Mouse (Mus musculus) 3T3-L1 (cell line): Measurements from ENCODE around the gene Olfr644.

ENCODE experiments used
- DNase-seq: peaks from one replicate; pipeline ENCODE4 v3.0.0-alpha.2; 2015; ENCODE audit warnings: low read depth, low spot score

Olfr644 gene

DNA sequence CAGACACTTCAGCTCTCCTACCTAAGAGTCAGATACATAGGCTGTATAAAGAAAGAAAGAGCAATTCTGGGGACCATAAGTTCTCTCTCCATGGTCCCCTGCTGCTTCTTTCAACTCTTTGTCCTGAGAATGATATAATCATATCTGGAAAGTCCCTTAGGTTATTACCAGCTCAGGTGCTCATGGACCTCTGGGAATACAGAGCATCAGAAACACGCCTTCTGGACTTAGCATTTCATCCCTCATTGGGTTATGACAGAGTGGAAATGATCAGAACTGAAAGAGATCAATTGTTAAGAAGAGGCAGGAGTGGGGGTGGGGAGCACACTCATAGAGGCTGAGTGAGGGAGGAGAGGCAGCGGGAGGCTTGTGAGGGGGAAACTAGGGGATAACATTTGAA lies at the start of gene Olfr644:
Gene Olfr644 (minus strand): TSS at position 101 of the 400 bp plus-strand sequence.
- no peak for DNase-seq

- no peak for DNase-seq
Observed at GRCm38 (mm10) chr7:104104757-104104972, 33.0 kb upstream of the Olfr644 start, which contains the start of gene Olfr646. TSS of gene Olfr646 (plus strand) at chr7:104104873.

DNA sequence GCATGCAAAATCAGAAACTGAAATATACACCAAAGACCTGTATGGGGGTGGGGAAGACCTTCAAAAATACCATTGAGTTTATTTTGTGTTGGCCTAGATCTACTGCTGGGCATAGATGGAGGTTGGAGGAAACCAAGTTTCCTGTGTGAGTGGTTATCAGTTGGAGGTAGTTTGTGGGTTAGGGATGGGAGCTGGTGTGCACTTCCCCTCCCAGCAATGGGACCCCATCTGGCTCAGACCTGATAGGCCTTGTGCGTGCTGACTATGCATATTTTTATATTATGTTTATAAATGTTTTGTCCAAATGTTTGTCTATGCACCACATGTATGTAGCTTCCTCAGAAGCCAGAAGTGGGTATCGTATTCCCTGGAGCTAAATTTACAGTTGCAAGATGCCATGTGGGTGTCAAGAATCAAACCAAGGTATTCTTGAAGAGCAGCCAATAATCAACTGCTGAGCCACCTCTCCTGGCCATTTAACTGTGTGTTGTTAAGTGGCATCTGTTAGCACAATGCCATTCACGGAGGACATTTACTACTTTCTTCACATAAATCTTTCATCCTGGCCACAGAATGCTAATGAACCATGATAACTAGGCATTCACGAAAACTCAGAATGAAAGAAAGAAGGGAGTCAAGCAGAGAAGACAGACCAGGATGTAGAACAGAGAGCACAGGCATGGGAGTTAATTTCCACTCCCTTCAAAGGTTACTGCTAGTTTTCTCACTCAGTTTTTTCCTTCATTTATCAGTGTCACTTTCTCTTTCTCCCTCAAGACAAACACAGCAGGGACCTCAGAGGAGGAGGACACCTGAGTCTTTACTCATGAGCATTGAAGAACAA lies 32.5 kb upstream of the Olfr644 start:
- DNase-seq: no peak

- no peak for DNase-seq
Observed at GRCm38 (mm10) chr7:104085365-104085764, 13.7 kb upstream of the Olfr644 start, which contains the start of gene Olfr645. TSS of gene Olfr645 (minus strand) at chr7:104085465.

DNA sequence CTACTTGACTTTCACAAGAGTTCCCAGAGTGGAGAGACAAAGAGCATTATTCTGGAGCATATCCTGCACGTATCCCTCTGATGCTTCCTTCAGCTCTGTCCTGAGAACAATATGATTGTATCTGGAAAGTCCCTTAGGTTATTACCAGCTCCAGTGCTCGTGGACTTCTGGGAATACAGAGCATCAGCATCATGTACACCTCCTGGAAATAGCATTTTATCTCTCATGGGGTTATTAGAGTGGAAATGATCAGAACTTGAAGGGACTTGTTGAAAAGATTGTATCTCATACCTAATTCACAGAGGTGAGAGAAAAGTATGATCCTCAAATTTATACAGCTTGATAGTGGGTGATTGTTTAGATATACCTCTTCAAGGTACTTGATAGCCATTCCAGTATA lies 10.3 kb downstream of the Olfr644 start, which contains the start of gene 4930516K23Rik:
Gene 4930516K23Rik (minus strand): TSS at position 101 of the 400 bp plus-strand sequence.
- no peak for DNase-seq

DNA sequence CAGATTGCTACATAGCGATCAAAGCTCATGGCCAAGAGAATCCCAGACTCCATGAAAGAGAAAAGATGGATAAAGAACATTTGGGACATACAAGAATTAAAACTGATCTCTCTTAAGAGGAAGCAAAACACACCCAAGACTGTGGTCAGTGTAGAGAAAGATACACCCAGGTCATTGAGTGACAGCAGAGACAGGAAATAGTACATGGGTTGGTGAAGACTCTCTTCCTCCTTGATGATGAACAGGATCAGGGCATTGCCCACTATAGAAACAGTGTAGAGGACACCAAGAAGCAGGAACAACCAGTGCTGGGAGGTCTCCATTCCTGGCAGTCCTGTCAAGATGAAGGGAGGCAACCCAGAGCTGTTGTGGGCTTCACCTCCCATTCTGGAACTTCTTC lies 12.5 kb downstream of the Olfr644 start:
- DNase-seq: no peak

GRCm38 (mm10) chr7:104052566-104052965 lies 19.1 kb downstream of the Olfr644 start, which contains the start of gene Olfr642:
TSS of gene Olfr642 (minus strand) at chr7:104052666.
- no peak for DNase-seq

GRCm38 (mm10) chr7:104050745-104051144 lies 20.9 kb downstream of the Olfr644 start:
- no peak for DNase-seq

DNA sequence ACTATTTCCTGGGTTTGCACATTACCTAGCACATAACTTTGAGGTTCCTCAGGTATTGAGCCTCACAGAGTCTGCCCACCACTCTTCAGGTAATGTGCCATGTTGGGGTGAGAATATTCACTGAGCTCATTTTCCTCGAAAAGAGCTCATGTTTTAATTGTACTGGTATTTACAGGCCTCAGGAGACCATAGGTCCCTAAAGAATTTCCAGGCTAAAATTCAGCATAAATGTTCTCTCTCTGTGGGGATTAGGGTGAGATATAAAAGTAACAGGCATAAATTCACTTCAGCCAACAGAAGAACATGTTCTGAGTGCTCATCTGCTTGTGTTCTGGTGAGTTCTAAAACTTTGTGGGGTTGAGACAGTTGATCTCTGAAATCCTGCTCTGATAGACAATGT lies 36.5 kb downstream of the Olfr644 start, which contains the start of gene Olfr641:
Gene Olfr641 (plus strand): TSS at position 301 of the 400 bp plus-strand sequence.
- DNase-seq: no peak

DNA sequence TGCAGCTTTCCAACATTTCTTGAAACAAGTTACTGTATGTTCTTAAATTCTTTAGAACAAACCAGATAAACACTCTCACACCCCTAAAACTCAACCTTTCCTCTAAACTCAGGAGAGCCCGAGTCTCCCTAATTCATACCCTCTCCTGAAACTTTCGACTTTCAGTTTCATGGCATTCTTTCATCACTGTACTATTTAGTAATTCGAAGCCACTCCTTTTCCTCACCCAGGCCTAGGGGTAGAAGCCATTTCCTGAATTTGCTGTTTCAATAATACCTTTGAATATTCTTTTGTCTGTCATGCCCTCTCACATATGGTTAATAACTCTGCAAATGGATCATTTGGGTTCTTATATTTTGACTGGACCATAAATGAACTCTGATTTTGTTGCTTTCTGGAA lies 44.7 kb downstream of the Olfr644 start:
- no peak for DNase-seq

DNA sequence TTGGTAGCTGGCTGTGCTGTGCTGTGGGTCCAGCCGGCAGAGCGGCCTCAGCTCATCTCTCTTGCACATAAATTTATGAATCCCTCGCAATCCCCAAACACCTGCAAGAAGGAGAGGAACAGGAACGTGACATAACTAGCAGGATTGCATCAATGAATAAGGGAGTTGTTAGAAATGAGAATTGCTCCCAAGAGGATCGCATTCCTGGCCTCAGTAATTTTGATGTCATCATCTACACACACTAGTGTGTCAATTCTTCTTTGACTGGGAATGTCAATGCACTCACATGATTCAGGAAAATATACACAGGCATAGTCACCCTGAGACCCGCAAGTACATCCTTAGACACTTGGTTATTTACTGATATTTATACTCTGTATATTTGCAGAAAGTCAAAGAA lies 46.2 kb downstream of the Olfr644 start, which contains the start of gene Olfr640:
Gene Olfr640 (minus strand): TSS at position 101 of the 400 bp plus-strand sequence.
- no peak for DNase-seq

- DNase-seq: no peak
Observed at GRCm38 (mm10) chr7:104021651-104022050, 50.0 kb downstream of the Olfr644 start.

- DNase-seq: no peak
Observed at GRCm38 (mm10) chr7:104018953-104019352, 52.7 kb downstream of the Olfr644 start.

- DNase-seq: no peak
Observed at GRCm38 (mm10) chr7:104017203-104017602, 54.5 kb downstream of the Olfr644 start, which contains the start of gene Olfr639. TSS of gene Olfr639 (minus strand) at chr7:104017303.
